Mouse (Mus musculus) left cerebral cortex, postnatal 36 days (tissue): Measurements from ENCODE around the gene Gigyf1. TPM values are rescaled to one million over a fixed set of nuclear protein-coding genes. Genes with fewer than 3 reads are reported as not detected.

Experiments
- DNase-seq, 2 experiments: peaks; one replicate each; pipeline ENCODE4 v3.0.0; 2021 to 2022; ENCODE audit warnings: low spot score in 2 of 2, mixed read lengths in 1 of 2
- intact Hi-C: fragments of 180-260 bp; cut with DNase I; formaldehyde crosslinking; loops from one replicate; pipeline ENCODE4 v1.15.1; 2025
- microRNA-seq: library from miRNA; unstranded; fragments of <30 nt; microRNA quantifications from one replicate; pipeline ENCODE4 v1.2.0, GENCODE M21; 2022
- total RNA-seq, 2 experiments: library from RNA; stranded (reverse); gene quantifications; 2 replicates each; pipeline ENCODE4 v1.2.3; 2021

Gigyf1 gene
- total RNA-seq, 2 experiments from 2014 or later = 43.8 to 63.2 TPM

DNA sequence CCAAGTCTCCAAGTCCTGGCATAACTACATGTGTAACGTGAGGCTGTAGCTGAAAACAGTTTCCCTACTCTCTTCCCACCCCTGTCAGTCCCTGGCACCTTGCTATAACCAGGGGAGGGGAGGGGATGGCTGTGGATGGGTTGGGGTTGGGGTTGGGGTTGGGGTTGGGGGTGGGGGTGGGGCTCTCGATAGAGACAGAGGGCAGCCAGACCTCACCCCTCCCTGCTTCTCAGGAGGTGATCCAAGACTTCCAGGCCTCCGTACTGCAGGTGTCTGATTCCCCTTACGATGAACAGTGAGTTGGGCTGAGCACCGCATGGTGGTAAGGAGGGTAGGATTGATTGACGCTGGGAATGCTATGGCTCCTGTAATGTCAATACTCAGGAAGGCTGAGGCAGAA, 47.4 kb downstream of the Gigyf1 start:
- DNase-seq = no peak
- intact Hi-C loops = no loop called here

DNA sequence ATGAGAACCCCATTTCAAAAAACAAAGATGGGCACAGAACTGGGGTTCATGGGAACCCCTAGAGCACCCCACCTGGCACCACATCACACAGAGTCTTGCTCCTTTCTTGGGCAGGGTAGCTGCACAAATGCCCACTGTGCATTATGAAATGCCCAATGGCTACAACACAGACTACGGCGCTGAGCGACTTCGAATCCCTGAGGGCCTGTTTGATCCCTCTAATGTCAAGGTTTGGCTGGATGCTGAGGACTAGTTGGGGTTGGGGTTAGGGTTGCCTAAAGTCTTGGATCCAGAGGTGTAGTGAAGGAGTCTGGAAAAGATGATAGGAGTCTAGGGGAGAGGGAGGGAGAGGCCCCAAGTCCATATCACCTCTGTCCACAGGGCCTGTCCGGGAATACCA, 48.1 kb downstream of the Gigyf1 start:
- no peak for DNase-seq
- intact Hi-C loops = no loop called here

GRCm38 (mm10) chr5:137568223-137568798, 50.0 kb downstream of the Gigyf1 start:
- DNase-seq = no peak

GRCm38 (mm10) chr5:137569031-137569430, 50.7 kb downstream of the Gigyf1 start:
- intact Hi-C loops = no loop called here
- DNase-seq = no peak

More at GRCm38 (mm10) chr5:137568223-137568798, 50.0 kb downstream of the Gigyf1 start:
- intact Hi-C loops = no loop called here

- DNase-seq = no peak
- intact Hi-C loops = no loop called here
Measured at GRCm38 (mm10) chr5:137569665-137570064, 51.3 kb downstream of the Gigyf1 start, which contains the start of gene Tfr2. Tfr2 (plus strand) TSS chr5:137569840.

DNA sequence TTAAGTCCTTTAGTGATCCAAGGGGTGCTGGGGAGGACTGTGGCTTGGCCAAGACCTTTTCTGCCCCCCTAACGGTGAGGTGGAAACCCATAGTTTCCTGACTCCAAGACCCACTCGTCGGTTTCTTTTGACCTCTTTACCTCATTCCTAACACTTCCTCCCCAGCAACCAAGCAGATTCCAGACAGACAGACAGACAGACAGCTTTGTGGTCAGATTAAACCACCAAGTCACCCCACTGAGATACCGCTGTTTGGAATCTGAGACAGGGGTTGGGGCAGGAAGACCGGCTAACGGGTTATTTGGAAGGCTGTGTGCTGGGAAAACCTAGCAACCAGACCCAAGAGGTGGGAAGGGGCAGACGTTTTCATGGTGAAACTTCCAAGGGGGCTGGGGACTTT, 51.8 kb downstream of the Gigyf1 start:
- intact Hi-C loops = no loop called here
- DNase-seq = no peak

- no peak for DNase-seq
- intact Hi-C loops = no loop called here
Measured at GRCm38 (mm10) chr5:137570691-137571586, 52.6 kb downstream of the Gigyf1 start.

DNA sequence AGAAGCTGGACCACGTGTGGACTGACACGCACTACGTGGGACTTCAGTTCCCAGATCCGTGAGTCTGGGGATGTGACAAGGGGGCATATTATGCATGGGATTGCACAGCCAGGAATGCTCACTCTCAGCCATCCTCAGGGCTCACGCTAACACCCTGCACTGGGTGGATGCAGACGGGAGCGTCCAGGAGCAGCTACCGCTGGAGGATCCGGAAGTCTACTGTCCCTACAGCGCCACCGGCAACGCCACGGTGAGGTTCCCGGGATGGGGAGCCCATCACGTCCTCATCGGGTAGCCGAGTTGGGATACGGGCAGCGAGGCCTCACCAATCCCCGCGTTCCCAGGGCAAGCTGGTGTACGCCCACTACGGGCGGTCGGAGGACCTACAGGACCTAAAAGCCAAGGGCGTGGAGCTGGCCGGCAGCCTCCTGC, 56.1 kb downstream of the Gigyf1 start:
- peak; percentile 63 to 64 for DNase-seq
- intact Hi-C loops = no loop called here

Small RNA genes within 50 kb of the gene (microRNA-seq; reads per million reads assigned to microRNA genes)
- 3.3 reads per million, percentile 7 among the genes with 10 or more reads in this experiment for gene Mir6418

Other genes with a start within 250 kb of the Gigyf1 start
- gene Ache, start 231.0 kb upstream of the Gigyf1 start, total RNA-seq = 10 to 100 TPM; 60.1 to 64.5 TPM
- gene Ufsp1, start 223.9 kb upstream of the Gigyf1 start, total RNA-seq = 10 to 100 TPM; 11.4 to 15.0 TPM
- 100 to 1,000 TPM; 132 to 230 TPM for gene Srrt, start 210.9 kb upstream of the Gigyf1 start, total RNA-seq
- gene Trip6, start 204.1 kb upstream of the Gigyf1 start, total RNA-seq = 1 to 10 TPM; 3.5 to 5.1 TPM
- 10 to 100 TPM; 21.1 to 25.2 TPM for gene Slc12a9, start 185.0 kb upstream of the Gigyf1 start, total RNA-seq
- 1 to 10 TPM; 5.3 to 6.1 TPM for gene Ephb4, start 168.4 kb upstream of the Gigyf1 start, total RNA-seq
- gene Zan, start 41.5 kb upstream of the Gigyf1 start, total RNA-seq = under 1 TPM; 0.37 to 0.39 TPM
- 10 to 100 TPM; 33.6 to 36.1 TPM for gene Pop7, start 16.0 kb upstream of the Gigyf1 start, total RNA-seq
- not detected for gene Epo, start 14.7 kb downstream of the Gigyf1 start, total RNA-seq
- 100 to 1,000 TPM; 582 to 667 TPM for gene Gnb2, start 15.0 kb downstream of the Gigyf1 start, total RNA-seq
- 100 to 1,000 TPM; 109 to 115 TPM for gene Actl6b, start 35.0 kb downstream of the Gigyf1 start, total RNA-seq
- 10 to 100 TPM; 10.4 to 10.9 TPM for gene Tfr2, start 51.3 kb downstream of the Gigyf1 start, total RNA-seq
- gene Mospd3, start 82.5 kb downstream of the Gigyf1 start, total RNA-seq = 10 to 100 TPM; 19.4 to 26.4 TPM
- gene Pcolce, start 95.2 kb downstream of the Gigyf1 start, total RNA-seq = 10 to 100 TPM in 1 of 2 experiments, 1 to 10 TPM in 1; 8.6 to 14.9 TPM
- under 1 TPM; 0.20 to 0.25 TPM for gene Fbxo24, start 110.5 kb downstream of the Gigyf1 start, total RNA-seq
- 10 to 100 TPM; 11.3 to 19.4 TPM for gene Lrch4, start 110.6 kb downstream of the Gigyf1 start, total RNA-seq
- gene Gm20605, start 110.6 kb downstream of the Gigyf1 start, total RNA-seq = 10 to 100 TPM in 1 of 2 experiments, 1 to 10 TPM in 1; 5.5 to 11.7 TPM
- gene Sap25, start 122.8 kb downstream of the Gigyf1 start, total RNA-seq = 1 to 10 TPM; 4.2 to 7.7 TPM
- gene Irs3, start 127.2 kb downstream of the Gigyf1 start, total RNA-seq = under 1 TPM in 1 of 2 experiments, not detected in 1; 0.23 TPM
- 10 to 100 TPM; 41.7 to 42.0 TPM for gene Agfg2, start 166.2 kb downstream of the Gigyf1 start, total RNA-seq
- gene Nyap1, start 223.1 kb downstream of the Gigyf1 start, total RNA-seq = 10 to 100 TPM; 70.1 to 79.5 TPM
- gene Tsc22d4, start 227.2 kb downstream of the Gigyf1 start, total RNA-seq = 100 to 1,000 TPM; 166 to 203 TPM